Mouse (Mus musculus) MEL (cell line): ENCODE data around the gene Adgrg5. TPM values are rescaled to one million over a fixed set of nuclear protein-coding genes. Genes with fewer than 3 reads are reported as not detected.

Experiments
- DNase-seq: peaks from one replicate; pipeline ENCODE4 v3.0.0; 2011; ENCODE audit warnings: low read depth, low spot score
- H3K27ac ChIP-seq: 2 replicates; pipeline ENCODE4 v1.5.1; 2012; ENCODE audit warnings: low read depth, mild to moderate bottlenecking, control low read depth, low read length, moderate library complexity; ENCODE audit not compliant: control insufficient read depth
- H3K27me3 ChIP-seq, 2 experiments: fragments of 150-350 bp in 1 of 2; sonication (generic) in 1 of 2; 2 replicates each; pipeline ENCODE4 v1.6.1; 2012; ENCODE audit warnings: low read length in 2 of 2, mild to moderate bottlenecking in 2 of 2, improper control_type of control experiment in 1 of 2, moderate library complexity in 1 of 2; ENCODE audit not compliant: insufficient read depth in 2 of 2, control insufficient read depth in 1 of 2
- H3K36me3 ChIP-seq, 2 experiments: 2 replicates each; pipeline ENCODE4 v1.6.1; 2012 to 2014; ENCODE audit warnings: low read length in 2 of 2, improper control_type of control experiment in 1 of 2, inconsistent platforms in 1 of 2, mild to moderate bottlenecking in 1 of 2; ENCODE audit not compliant: insufficient read depth in 2 of 2, control insufficient read depth in 1 of 2
- H3K4me1 ChIP-seq, 2 experiments: fragments of 150-350 bp in 1 of 2; sonication (generic) in 1 of 2; 2 replicates each; pipeline ENCODE4 v1.6.1; 2012; ENCODE audit warnings: low read length in 2 of 2, improper control_type of control experiment in 1 of 2, mild to moderate bottlenecking in 1 of 2; ENCODE audit not compliant: insufficient read depth in 2 of 2, control insufficient read depth in 1 of 2
- H3K4me3 ChIP-seq, 2 experiments: fragments of 150-350 bp in 1 of 2; sonication (generic) in 1 of 2; 2 replicates each; pipeline ENCODE4 v1.5.1; 2012; ENCODE audit warnings: low read depth in 2 of 2, low read length in 2 of 2, mild to moderate bottlenecking in 2 of 2, moderate library complexity in 2 of 2, control low read depth in 1 of 2, improper control_type of control experiment in 1 of 2; ENCODE audit not compliant: control insufficient read depth in 1 of 2, insufficient read depth in 1 of 2
- H3K79me2 ChIP-seq: 2 replicates; pipeline ENCODE4 v1.6.1; 2012; ENCODE audit warnings: mild to moderate bottlenecking, low read length, moderate library complexity; ENCODE audit not compliant: control insufficient read depth, poor library complexity, insufficient read depth
- H3K9ac ChIP-seq: 2 replicates; pipeline ENCODE4 v1.6.1; 2012; ENCODE audit warnings: low read depth, mild to moderate bottlenecking, control low read depth, low read length, moderate library complexity; ENCODE audit not compliant: control insufficient read depth, poor library complexity, severe bottlenecking
- H3K9me3 ChIP-seq: fragments of 150-350 bp; sonication (generic); replicated peaks from 2 replicates; pipeline ENCODE4 v1.6.1; 2012; ENCODE audit warnings: mild to moderate bottlenecking, low read length, improper control_type of control experiment, moderate library complexity; ENCODE audit not compliant: insufficient read depth
- BHLHE40 ChIP-seq: IDR thresholded peaks from 2 replicates; pipeline ENCODE4 v1.6.1; 2012; ENCODE audit warnings: low read depth, mild to moderate bottlenecking, inconsistent platforms, low read length, improper control_type of control experiment, borderline replicate concordance
- E2F4 ChIP-seq: IDR thresholded peaks from 2 replicates; pipeline ENCODE4 v1.6.1; 2011; ENCODE audit warnings: low read depth, low read length, improper control_type of control experiment, borderline replicate concordance
- GABPA ChIP-seq: IDR thresholded peaks from 2 replicates; pipeline ENCODE4 v1.6.1; 2012; ENCODE audit warnings: low read depth, mild to moderate bottlenecking, inconsistent platforms, low read length, improper control_type of control experiment, moderate library complexity
- HCFC1 ChIP-seq: IDR thresholded peaks from 2 replicates; pipeline ENCODE4 v1.6.1; 2012; ENCODE audit warnings: low read depth, mild to moderate bottlenecking, inconsistent platforms, low read length, improper control_type of control experiment, moderate library complexity
- MAZ ChIP-seq: IDR thresholded peaks from 2 replicates; pipeline ENCODE4 v1.6.1; 2012; ENCODE audit warnings: low read depth, mild to moderate bottlenecking, inconsistent platforms, low read length, improper control_type of control experiment
- MEF2A ChIP-seq: IDR thresholded peaks from 2 replicates; pipeline ENCODE4 v1.6.1; 2014; ENCODE audit warnings: low read depth, mild to moderate bottlenecking, inconsistent platforms, low read length, improper control_type of control experiment; ENCODE audit not compliant: poor library complexity, insufficient replicate concordance, severe bottlenecking; ENCODE audit errors: extremely low read depth
- MXI1 ChIP-seq: IDR thresholded peaks from 2 replicates; pipeline ENCODE4 v1.6.1; 2011; ENCODE audit warnings: mild to moderate bottlenecking, low read depth, low read length, improper control_type of control experiment
- MYB ChIP-seq: IDR thresholded peaks from 2 replicates; pipeline ENCODE4 v1.6.1; 2011; ENCODE audit warnings: mild to moderate bottlenecking, low read depth, low read length, improper control_type of control experiment
- NRF1 ChIP-seq: IDR thresholded peaks from 2 replicates; pipeline ENCODE4 v1.6.1; 2014; ENCODE audit warnings: low read depth, mild to moderate bottlenecking, inconsistent platforms, low read length, improper control_type of control experiment, moderate library complexity; ENCODE audit not compliant: poor library complexity, insufficient read depth, severe bottlenecking
- POLR2A ChIP-seq, 2 experiments: IDR thresholded peaks; 2 replicates each; pipeline ENCODE4 v1.6.1; 2011 to 2012; ENCODE audit warnings: low read length in 2 of 2, mild to moderate bottlenecking in 2 of 2, control low read depth in 1 of 2, improper control_type of control experiment in 1 of 2, low read depth in 1 of 2, moderate library complexity in 1 of 2; ENCODE audit not compliant: control insufficient read depth in 1 of 2, insufficient read depth in 1 of 2, poor library complexity in 1 of 2
- POLR2AphosphoS5 ChIP-seq: IDR thresholded peaks from 2 replicates; pipeline ENCODE4 v1.6.1; 2012; ENCODE audit warnings: low read depth, borderline replicate concordance, mild to moderate bottlenecking, inconsistent platforms, low read length, moderate library complexity, mixed read lengths
- RAD21 ChIP-seq: IDR thresholded peaks from 2 replicates; pipeline ENCODE4 v1.6.1; 2011; ENCODE audit warnings: mild to moderate bottlenecking, low read depth, low read length, improper control_type of control experiment
- SMC3 ChIP-seq: IDR thresholded peaks from 2 replicates; pipeline ENCODE4 v1.6.1; 2011; ENCODE audit warnings: low read depth, low read length, improper control_type of control experiment
- TAL1 ChIP-seq: IDR thresholded peaks from 2 replicates; pipeline ENCODE4 v1.6.1; 2012; ENCODE audit warnings: mild to moderate bottlenecking, inconsistent platforms, low read length, moderate library complexity, mixed read lengths
- TBP ChIP-seq: IDR thresholded peaks from 2 replicates; pipeline ENCODE4 v1.8.0; 2011; ENCODE audit warnings: low read depth, low read length, improper control_type of control experiment
- UBTF ChIP-seq: IDR thresholded peaks from 2 replicates; pipeline ENCODE4 v1.6.1; 2012; ENCODE audit warnings: low read depth, mild to moderate bottlenecking, inconsistent platforms, low read length, improper control_type of control experiment, moderate library complexity, borderline replicate concordance; ENCODE audit not compliant: insufficient read depth
- USF1 ChIP-seq: IDR thresholded peaks from 2 replicates; pipeline ENCODE4 v1.6.1; 2014; ENCODE audit warnings: low read depth, mild to moderate bottlenecking, inconsistent platforms, low read length, improper control_type of control experiment, moderate library complexity
- USF2 ChIP-seq, 2 experiments: IDR thresholded peaks; 2 replicates each; pipeline ENCODE4 v1.6.1; 2011 to 2012; ENCODE audit warnings: improper control_type of control experiment in 2 of 2, low read length in 2 of 2, borderline replicate concordance in 1 of 2, inconsistent platforms in 1 of 2, low read depth in 1 of 2, mild to moderate bottlenecking in 1 of 2; ENCODE audit not compliant: insufficient read depth in 1 of 2
- polyA plus RNA-seq, 2 experiments: library from polyadenylated mRNA; stranded (reverse) in 1 of 2; unstranded in 1 of 2; fragments of >175 nt in 1 of 2; fragments of >200 nt in 1 of 2; gene quantifications; 2 replicates each; pipeline versions ENCODE4 v1.2.1 to v1.2.4; 2012; ENCODE audit warnings: low replicate concordance in 2 of 2, low read depth in 1 of 2; ENCODE audit not compliant: insufficient read length in 2 of 2, insufficient read depth in 1 of 2, missing spikeins in 1 of 2
- total RNA-seq: library from RNA; depleted of rRNA; stranded (reverse); fragments of 300-350 nt; gene quantifications from 2 replicates; pipeline ENCODE4 v1.2.3, GENCODE M21; 2012

Gene Adgrg5
- total and polyA plus RNA-seq, 3 experiments: 0.04 to 1.3 TPM; not detected in 1

GRCm38 (mm10) chr8:94950458-94950857, 27.0 kb downstream of the Adgrg5 start:
- no peak overlapping the region for H3K9ac ChIP-seq
- H3K9me3 ChIP-seq: no peaks in the 10 kb centered on the region
- no peak overlapping the region for H3K27ac ChIP-seq
- H3K36me3 ChIP-seq: no peaks in the 10 kb centered on the region
- no peak overlapping the region for H3K4me3 ChIP-seq
- H3K79me2 ChIP-seq: no peaks in the 10 kb centered on the region
- H3K27me3 ChIP-seq: peaks cover 0 to 1% of the 10 kb centered on the region in 2 experiments; a peak in 1 of 4 replicates
- DNase-seq: no peak
- peaks cover 0 to 10% of the 10 kb centered on the region in 2 experiments; a peak in 2 of 4 replicates for H3K4me1 ChIP-seq
- TF ChIP-seq POLR2AphosphoS5: no peak
- TF ChIP-seq RAD21: no peak
- no peak for TF ChIP-seq POLR2A (IDR thresholded peaks at IDR 0.05; ENCODE audit: control insufficient read depth in 1 of 2, insufficient read depth in 1 of 2, low read depth in 1 of 2, low read length in 2 of 2, poor library complexity in 1 of 2)
- TF ChIP-seq HCFC1: no peak
- TF ChIP-seq SMC3: no peak
- no peak for TF ChIP-seq USF1
- no peak for TF ChIP-seq GABPA
- no peak for TF ChIP-seq USF2 (IDR thresholded peaks at IDR 0.05; ENCODE audit: borderline replicate concordance in 1 of 2, insufficient read depth in 1 of 2, low read depth in 1 of 2, low read length in 2 of 2)
- no peak for TF ChIP-seq TBP
- TF ChIP-seq MYB: no peak
- no peak for TF ChIP-seq BHLHE40
- no peak for TF ChIP-seq NRF1
- TF ChIP-seq, all 39 proteins: peak for 0

GRCm38 (mm10) chr8:94952086-94952485, 28.6 kb downstream of the Adgrg5 start:
- Histone ChIP-seq H3K79me2 (no peaks in the 10 kb centered on the region), H3K27ac (no peak overlapping the region), H3K9ac (no peak overlapping the region), H3K9me3 (no peaks in the 10 kb centered on the region), H3K4me1 (peaks cover 0 to 10% of the 10 kb centered on the region in 2 experiments; a peak in 3 of 4 replicates), H3K27me3 (no peaks in the 10 kb centered on the region), H3K36me3 (peaks cover 0 to 3% of the 10 kb centered on the region in 2 experiments; a peak in 2 of 4 replicates), H3K4me3 (no peak overlapping the region)
- DNase-seq: no peak
- TF ChIP-seq MYB: no peak
- no peak for TF ChIP-seq HCFC1
- TF ChIP-seq UBTF: no peak
- no peak for TF ChIP-seq USF2 (IDR thresholded peaks at IDR 0.05; ENCODE audit: borderline replicate concordance in 1 of 2, insufficient read depth in 1 of 2, low read depth in 1 of 2, low read length in 2 of 2)
- no peak for TF ChIP-seq MEF2A
- TF ChIP-seq SMC3: no peak
- no peak for TF ChIP-seq NRF1
- no peak for TF ChIP-seq TAL1
- no peak for TF ChIP-seq POLR2AphosphoS5
- no peak for TF ChIP-seq TBP
- no peak for TF ChIP-seq E2F4
- no peak for TF ChIP-seq MAZ
- TF ChIP-seq POLR2A (IDR thresholded peaks at IDR 0.05; ENCODE audit: control insufficient read depth in 1 of 2, insufficient read depth in 1 of 2, low read depth in 1 of 2, low read length in 2 of 2, poor library complexity in 1 of 2): no peak
- TF ChIP-seq MXI1: no peak
